Mouse (Mus musculus) layer of hippocampus, adult 18-20 months (tissue): ENCODE measurements around the gene Ang. TPM values are rescaled to one million over a fixed set of nuclear protein-coding genes. Genes with fewer than 3 reads are reported as not detected.

Source experiments
- DNase-seq, 2 experiments: peaks; one replicate each; pipeline ENCODE4 v3.0.0; 2022; ENCODE audit warnings: low spot score in 2 of 2
- long read RNA-seq: library from polyadenylated mRNA; stranded (forward); transcript quantifications from one replicate; pipeline ENCODE4 v2.0.0, GENCODE M21; 2021
- total RNA-seq, 2 experiments: library from RNA; stranded (reverse); gene quantifications; 2 replicates each; pipeline ENCODE4 v1.2.3; 2021

Gene Ang
- total RNA-seq = 1 to 10 TPM; 3.3 to 5.5 TPM
- long read RNA-seq = 0 reads

GRCm38 (mm10) chr14:51090921-51091900 is at the start of gene Ang, which contains the start of gene Rnase4:
TSS of gene Ang (plus strand) at chr14:51091150.
TSS of gene Rnase4 (plus strand) at chr14:51091077.
- no peak for DNase-seq

GRCm38 (mm10) chr14:51041769-51042168 is 49.2 kb upstream of the Ang start, which contains the start of gene Rnase9:
TSS of gene Rnase9 (minus strand) at chr14:51041869.
- DNase-seq = no peak

GRCm38 (mm10) chr14:51047846-51048245 is 43.1 kb upstream of the Ang start:
- no peak for DNase-seq

GRCm38 (mm10) chr14:51050063-51050462 is 40.9 kb upstream of the Ang start, which contains the start of gene Rnase11:
TSS of gene Rnase11 (minus strand) at chr14:51050163.
- no peak for DNase-seq

GRCm38 (mm10) chr14:51051941-51052340 is 39.0 kb upstream of the Ang start:
- no peak for DNase-seq

GRCm38 (mm10) chr14:51053176-51053575 is 37.8 kb upstream of the Ang start:
- DNase-seq = no peak

GRCm38 (mm10) chr14:51054243-51055237 is 36.4 kb upstream of the Ang start:
- no peak for DNase-seq

- DNase-seq = no peak
Observed at GRCm38 (mm10) chr14:51057401-51057831, 33.5 kb upstream of the Ang start, which contains the start of gene Rnase12. TSS of gene Rnase12 (minus strand) at chr14:51057661.

- DNase-seq = no peak
Observed at GRCm38 (mm10) chr14:51060761-51061160, 30.2 kb upstream of the Ang start.

GRCm38 (mm10) chr14:51068956-51069355 is 22.0 kb upstream of the Ang start:
- no peak for DNase-seq

- no peak for DNase-seq
Observed at GRCm38 (mm10) chr14:51069617-51070016, 21.3 kb upstream of the Ang start.

GRCm38 (mm10) chr14:51074335-51074734 is 16.6 kb upstream of the Ang start, which contains the start of gene Olfr750:
TSS of gene Olfr750 (minus strand) at chr14:51074435.
- DNase-seq = no peak

GRCm38 (mm10) chr14:51079180-51079579 is 11.8 kb upstream of the Ang start:
- DNase-seq = no peak

GRCm38 (mm10) chr14:51081035-51081434 is 9.9 kb upstream of the Ang start:
- DNase-seq = no peak

- peak; percentile 59 to 84 for DNase-seq
Observed at GRCm38 (mm10) chr14:51082599-51083581, 8.1 kb upstream of the Ang start.

- no peak for DNase-seq
Observed at GRCm38 (mm10) chr14:51083805-51084204, 7.1 kb upstream of the Ang start.

- no peak for DNase-seq
Observed at GRCm38 (mm10) chr14:51085086-51085485, 5.9 kb upstream of the Ang start.

GRCm38 (mm10) chr14:51085911-51086310 is 5.0 kb upstream of the Ang start:
- no peak for DNase-seq

GRCm38 (mm10) chr14:51087762-51088161 is 3.2 kb upstream of the Ang start:
- no peak for DNase-seq
